Mouse (Mus musculus) A20 (cell line): ENCODE results near the gene Abhd15.

ENCODE experiments used
- DNase-seq: peaks from one replicate; pipeline ENCODE4 v3.0.0-alpha.2; 2011; ENCODE audit warnings: low read depth, low spot score

Abhd15 gene

DNA sequence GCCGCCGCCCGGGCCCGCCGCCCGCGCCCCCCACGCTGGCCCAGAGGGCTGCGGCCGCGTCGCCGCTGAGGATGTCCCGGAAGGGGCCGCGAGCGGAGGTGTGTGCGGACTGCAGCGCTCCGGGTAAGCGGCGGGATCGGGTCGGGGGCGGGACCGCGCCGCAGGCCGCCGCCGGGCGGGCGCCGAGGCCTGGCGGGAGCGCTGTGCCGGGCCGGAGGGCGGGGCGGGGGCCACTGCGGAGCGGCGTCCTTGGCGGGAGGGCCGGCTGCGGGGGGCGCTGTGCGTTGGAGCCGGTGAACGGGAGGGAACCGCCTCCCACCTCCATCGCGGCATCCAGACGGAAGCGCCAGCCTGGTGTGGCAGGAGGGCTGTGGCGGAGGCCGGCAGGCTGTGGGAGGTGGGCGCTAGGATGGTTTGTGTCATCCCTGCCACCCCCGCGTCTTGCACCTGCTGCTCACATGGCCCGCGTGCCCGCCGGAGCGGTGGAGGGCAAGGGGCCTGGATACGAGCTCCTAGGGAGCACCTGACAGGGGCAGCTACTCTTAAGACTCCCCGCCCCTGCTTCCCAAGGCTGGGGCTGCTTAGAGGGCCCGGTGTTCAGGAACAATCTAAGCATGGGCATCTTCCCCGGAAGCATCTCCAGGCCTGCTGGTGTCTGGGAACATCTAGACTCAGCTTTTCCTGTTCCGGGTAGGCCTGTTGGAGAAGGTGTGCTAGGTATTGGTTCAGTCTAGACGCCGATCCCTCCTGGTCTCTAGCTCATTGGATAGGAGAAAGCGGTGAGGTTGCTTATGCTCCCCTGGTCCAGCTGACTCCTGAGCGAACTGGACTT is 21.2 kb upstream of the Abhd15 start, which contains the start of gene Git1:
Gene Git1, plus strand, starts transcription at position 51 of the 832 bp plus-strand sequence.
- peak; percentile 69 for DNase-seq

DNA sequence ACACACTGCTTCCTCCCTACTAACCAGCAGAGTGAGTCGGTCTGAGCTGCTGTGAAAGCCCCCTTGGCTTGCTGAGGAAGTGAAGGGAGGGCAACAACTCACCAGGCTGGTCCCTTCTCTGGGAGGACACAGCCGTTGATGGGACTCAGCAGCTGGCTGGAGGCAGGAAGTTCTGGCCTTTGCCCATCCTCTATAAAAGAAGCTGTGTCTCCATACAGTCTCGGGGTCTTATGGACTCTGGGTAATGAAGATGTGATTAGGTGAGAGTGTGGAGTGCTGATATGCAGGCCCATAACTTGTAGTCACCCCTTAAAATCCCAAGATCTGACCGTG is 20.6 kb upstream of the Abhd15 start:
- DNase-seq: no peak

DNA sequence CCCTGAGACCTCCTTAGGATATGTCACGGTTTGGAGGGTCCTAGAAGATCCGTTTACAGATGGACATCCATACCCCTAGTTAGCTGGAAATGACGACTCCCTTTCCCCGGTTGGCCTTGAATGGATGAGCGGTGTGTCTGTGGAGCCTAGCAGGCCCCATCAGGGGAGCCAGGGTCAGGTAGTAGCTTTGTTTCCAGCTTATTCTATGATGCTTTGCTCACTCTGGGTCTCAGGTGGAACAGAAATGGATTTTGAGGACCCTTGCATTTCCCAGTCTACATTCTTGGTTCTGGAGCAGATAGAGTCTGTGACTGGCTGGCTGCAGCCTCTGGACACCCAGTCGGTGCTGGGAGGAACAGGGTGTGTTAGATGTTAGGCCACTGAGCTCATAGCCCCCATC is 20.1 kb upstream of the Abhd15 start:
- no peak for DNase-seq

DNA sequence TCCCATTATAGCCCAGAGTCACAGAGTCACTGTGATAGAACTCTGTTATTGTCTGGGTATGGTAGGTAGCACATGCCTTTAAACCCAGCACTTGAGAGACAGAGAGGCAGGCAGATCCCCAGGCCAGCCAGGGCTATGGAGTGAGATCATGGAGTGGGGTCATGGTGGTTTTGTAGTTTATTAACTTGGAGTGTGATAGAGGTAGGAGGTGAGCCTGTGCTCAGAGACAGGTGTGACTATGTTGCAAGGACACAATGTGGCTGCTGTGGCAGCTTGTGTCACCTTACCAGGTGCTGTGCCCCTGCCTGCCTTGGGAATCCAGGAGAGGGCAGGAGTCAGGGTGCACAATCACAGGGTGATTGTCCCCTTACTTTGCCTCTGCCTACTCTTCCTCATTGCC is 19.4 kb upstream of the Abhd15 start:
- no peak for DNase-seq

DNA sequence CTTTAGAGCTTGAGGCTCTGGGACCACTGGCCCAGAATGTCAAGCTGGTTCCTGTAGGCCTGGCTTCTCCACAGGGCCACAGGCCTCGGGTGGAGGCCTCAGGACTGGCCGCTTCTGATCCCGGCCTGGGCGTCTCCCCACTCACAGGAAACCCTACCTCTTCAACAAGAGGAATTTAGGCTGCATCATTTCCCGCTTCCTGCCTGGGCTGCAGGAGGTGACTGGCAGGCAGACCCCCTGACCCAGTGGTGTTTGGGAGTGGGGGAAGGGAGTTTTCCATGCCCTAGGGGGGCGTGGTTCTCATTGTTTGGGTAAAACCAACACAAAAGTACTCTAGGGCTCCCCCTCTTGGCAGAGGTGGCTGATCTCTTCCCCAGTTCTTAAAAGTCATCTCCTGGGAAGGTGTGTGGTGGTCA is 17.6 kb upstream of the Abhd15 start:
- DNase-seq: peak; percentile 66

DNA sequence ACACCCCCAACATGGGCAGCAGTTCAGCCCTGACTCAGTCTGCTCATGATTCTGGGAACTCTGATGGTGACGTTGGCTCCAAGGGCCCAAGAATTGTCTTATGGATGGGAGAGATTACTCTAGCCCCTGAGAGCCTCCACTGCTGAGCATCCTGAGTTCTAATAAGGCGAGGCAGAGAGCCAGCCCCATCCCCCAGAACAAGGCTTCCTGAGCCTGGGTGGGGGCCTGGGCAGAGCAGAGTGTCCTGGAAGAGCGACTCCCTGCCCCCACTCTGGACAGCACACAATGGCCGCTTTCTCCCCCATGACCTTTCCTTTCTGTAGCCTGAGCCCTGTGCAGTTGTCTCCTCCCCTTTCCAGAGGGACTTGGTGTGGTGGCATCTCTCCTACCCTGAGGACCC is 17.1 kb upstream of the Abhd15 start:
- DNase-seq: no peak

DNA sequence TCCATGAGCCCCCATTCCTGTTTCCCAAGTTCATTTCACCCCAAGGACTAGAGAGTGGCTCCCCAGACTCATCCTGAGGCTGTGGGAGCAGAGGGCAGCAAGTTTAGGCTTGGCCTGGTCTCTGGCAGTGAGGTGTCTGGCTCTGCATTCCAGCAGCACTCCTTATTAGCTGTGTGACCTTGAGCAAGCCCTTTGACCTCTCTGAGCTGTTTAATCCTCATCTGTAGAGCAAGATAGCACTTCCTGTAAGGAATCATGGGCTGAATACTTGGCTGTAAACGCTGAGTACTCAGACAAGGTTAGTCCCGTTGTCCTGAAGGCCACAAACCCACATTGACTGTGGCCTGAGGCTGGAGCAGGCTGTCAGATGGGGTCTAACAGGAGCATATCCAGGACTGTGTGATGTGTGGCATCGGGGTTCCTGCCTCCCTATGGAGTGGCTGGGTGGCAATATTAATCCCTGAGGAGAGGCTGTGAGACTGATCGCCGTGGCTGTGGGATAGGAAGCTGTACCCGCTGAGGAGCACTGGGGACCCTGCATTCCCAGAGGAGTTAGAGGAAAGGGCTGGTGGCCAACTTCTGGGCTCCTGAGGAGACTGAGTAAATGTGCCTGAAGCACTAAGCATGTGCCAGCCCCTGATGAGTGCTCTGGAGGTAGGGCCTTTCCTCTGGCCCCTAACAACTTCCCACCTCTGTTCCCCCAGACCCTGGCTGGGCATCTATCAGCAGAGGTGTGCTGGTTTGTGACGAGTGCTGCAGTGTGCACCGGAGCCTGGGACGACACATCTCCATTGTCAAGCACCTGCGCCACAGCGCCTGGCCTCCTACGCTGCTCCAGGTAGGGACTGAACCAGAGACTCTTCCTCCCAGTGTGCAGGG is 16.4 kb upstream of the Abhd15 start:
- DNase-seq: no peak

DNA sequence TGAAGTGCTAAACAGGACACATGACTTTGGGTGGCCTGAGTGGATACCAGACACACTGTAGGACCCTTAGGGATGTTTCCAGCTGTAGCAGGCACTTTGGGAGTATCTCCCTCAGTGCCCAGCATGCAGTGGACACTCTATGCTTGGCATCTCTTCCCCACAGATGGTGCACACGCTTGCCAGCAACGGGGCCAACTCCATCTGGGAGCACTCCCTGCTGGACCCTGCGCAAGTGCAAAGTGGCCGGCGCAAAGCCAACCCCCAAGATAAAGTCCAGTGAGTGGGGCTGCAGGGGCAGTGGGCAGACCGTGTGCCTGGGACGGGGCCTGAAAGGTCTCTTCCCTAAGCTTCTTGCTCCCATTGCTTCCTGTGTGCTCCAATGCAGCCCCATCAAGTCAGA is 15.6 kb upstream of the Abhd15 start:
- no peak for DNase-seq

DNA sequence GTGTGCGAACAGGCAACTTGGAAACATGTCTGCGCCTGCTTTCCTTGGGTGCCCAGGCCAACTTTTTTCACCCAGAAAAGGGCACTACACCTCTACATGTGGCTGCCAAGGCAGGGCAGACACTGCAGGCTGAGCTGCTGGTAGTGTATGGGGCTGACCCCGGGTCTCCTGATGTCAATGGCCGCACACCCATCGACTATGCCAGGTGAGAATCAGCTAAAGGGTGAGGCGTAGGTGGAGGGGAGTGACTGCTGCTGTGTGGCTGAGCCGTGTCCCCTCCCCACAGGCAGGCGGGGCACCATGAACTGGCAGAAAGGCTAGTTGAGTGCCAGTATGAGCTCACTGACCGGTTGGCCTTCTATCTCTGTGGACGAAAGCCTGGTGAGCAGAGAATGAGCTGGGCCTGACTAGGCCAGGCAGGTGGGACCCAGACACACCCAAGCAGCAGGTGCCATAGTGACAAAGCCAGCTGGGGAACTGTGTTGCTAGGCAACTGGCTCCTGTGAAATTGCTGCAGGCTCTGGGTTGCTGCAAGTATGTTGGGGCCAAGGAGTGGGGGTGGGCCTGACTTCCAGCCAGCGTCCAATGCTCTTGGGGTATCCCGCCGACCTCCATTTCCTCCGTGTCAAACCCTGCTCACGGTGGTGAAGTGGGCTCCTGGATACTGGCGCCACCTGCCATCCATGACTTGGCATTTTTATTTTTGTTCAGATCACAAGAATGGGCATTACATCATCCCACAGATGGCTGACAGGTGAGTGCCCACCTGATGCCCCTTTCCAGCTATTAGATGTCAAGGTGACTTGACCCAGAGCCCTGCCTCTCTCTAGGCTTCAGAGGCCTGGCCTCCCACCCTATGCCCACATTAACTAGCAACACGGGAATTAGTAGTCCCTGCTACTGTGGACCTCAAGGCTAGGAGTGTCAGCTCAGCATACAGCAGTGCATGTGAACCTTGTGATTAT is 14.3 kb upstream of the Abhd15 start:
- no peak for DNase-seq

DNA sequence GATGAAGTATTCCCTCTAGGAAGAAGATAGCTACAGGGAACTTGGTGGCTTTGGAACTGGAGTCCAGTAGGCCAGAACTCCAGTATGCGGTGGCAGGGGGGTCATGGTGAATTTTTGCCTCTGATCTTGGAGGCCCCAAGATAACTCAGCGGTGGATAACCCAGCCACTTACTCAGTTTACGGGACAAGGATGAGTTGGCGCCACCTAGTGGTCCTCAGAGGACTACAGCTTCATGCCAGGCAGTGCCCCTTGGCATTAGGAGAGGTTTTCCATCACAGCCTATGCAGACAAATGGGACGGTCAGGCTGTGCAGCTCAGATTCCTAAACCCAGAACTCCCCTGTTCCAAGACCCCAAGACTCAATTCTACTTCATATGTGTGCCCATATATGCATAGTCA is 13.5 kb upstream of the Abhd15 start:
- DNase-seq: peak; percentile 77

DNA sequence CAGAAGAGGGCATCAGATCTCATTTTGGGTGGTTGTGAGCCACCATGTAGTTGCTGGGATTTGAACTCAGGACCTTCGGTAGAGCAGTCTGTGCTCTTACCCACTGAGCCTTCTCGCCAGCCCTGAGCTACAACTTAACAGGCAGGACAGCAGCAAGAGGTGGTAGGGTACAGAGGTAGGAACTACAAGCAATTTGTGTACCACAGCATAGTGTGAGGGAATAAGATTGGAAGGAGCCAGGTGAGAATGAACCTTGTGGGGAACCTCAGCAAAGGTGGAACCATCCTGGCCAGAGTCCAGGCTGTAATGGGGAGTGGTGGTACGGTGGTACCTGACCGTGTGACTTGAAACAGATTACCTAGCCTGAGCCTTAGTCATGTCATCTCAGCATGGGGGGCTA is 12.9 kb upstream of the Abhd15 start:
- DNase-seq: no peak

DNA sequence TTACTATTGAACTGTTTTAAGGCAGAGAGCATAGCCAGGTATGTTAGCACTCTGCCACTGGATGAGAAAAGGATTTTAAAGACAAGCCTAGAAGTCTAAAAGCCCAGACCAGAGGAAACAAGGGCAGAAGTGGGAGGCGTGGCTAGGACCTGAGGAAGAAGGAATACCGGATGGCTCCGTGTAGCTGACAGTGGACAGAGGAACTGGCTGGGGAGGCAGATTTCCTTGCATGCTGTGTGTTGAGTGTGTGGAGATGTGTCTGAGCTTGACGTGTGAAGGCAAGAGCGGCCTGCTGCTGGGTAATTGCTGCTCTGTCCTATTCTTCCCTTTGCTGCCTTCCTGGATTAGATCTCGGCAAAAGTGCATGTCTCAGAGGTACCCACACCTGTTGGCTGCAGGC is 12.4 kb upstream of the Abhd15 start:
- DNase-seq: no peak

DNA sequence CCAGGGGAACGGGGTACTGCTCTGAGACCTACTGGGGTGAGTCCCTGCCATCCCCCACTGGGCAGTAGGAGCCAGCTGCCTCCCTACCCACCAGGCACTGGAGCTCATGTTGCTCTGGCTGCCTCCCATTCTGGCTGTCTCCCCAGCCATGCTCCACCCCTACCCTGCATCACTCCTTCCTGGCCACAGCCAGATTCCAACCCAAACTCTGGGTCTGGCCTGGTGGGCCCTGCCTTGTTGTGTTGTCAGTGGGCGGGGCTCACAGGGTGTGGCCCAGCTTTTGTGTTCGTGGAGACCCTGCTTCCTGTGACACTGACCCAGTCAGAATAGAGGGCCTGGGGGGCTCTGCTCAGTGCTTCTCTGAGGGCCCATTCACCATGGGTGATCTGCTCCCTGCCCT is 11.4 kb upstream of the Abhd15 start:
- DNase-seq: no peak

DNA sequence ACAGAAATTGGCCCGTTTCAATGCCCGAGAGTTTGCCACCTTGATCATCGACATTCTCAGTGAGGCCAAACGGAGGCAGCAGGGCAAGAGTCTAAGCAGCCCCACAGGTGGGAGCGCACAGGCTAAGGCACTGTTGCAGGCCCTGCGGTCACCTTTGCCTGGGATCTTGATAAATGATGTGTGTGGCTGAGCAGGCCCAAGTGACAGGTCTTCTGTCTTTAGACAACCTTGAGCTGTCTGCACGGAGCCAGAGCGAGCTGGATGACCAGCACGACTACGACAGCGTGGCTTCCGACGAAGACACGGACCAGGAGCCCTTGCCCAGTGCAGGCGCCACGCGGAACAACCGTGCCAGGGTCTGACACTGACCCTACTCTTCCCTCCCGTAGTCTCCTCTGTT is 10.5 kb upstream of the Abhd15 start:
- DNase-seq: no peak

DNA sequence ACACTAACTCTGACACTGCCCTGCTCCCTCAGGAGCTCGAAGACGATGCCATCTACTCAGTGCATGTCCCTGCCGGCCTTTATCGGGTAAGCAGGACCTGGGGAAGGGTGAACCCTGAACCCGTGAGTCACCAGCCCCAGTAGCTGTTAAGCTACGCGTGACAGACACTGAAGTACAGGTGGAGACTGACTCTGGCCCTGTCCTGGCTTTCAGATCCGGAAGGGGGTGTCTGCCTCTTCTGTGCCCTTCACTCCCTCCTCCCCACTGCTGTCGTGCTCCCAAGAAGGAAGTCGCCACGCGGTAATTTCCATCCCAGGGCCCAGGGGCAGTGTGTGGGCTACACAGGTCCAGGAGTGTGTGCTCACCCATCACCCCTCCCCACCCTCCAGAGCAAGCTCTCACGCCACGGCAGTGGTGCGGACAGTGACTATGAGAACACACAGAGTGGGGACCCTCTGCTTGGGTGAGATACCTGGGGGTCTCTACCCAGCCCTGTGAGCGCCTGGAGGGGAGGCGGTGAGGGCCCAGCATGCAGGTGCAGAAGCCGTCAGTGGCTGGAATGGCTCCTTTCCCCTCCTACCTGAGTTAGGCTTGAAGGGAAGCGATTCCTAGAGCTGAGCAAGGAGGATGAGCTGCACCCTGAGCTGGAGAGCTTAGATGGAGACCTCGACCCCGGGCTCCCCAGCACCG is 9.5 kb upstream of the Abhd15 start:
- no peak for DNase-seq

DNA sequence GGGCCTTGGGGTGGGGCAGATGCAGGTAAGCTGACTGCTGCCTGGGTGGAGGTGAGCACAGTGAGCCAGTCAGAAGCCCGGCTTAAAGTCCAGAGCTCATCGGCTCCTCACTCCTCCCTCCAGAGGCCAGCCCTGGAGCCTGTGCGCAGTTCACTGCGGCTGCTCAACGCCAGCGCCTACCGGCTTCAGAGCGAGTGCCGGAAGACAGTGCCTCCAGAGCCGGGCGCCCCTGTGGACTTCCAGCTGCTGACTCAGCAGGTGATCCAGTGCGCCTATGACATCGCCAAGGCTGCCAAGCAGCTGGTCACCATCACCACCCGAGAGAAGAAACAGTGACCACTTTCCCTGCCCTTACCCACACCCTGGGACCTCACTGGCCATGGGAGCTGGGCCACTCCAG is 8.6 kb upstream of the Abhd15 start:
- no peak for DNase-seq

DNA sequence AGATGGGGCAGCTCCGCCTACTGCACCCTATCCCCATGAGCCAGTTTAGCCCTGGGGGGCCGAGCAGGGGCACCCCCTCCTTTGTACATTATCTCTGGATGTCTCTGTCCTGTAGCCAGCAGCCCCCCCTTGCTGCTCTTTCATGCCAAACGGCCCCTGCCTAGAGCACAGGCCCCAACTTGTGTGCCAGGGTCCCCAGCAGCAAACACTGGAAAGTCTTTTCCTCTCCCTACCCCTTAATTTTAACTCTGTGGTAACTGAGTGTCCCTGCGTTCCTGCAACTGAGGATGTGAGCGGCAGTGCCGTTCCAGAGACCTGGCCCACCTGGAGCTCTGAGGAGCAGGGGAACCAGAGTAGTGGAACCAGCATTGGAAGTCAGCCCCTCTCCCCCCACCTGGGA is 8.0 kb upstream of the Abhd15 start:
- no peak for DNase-seq

DNA sequence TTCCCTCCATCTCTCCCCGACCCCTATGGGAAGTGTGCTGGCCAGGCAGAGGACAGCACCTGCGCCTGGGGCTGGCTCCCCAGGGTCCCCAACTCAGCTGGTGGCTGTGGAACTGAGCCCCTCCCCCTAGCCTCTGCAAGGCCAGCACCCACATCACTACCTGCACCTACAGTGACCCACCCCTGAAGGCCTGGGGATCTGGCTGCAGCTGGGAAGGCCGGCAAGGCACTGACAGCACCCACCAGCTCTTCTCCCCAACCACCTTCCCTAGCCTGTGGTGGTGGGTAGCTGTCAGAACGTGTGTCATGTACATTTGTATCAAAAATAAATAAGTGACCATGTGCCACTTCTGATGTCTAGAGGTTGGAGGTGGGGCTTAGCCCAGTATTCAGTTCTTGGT is 7.5 kb upstream of the Abhd15 start:
- DNase-seq: no peak

DNA sequence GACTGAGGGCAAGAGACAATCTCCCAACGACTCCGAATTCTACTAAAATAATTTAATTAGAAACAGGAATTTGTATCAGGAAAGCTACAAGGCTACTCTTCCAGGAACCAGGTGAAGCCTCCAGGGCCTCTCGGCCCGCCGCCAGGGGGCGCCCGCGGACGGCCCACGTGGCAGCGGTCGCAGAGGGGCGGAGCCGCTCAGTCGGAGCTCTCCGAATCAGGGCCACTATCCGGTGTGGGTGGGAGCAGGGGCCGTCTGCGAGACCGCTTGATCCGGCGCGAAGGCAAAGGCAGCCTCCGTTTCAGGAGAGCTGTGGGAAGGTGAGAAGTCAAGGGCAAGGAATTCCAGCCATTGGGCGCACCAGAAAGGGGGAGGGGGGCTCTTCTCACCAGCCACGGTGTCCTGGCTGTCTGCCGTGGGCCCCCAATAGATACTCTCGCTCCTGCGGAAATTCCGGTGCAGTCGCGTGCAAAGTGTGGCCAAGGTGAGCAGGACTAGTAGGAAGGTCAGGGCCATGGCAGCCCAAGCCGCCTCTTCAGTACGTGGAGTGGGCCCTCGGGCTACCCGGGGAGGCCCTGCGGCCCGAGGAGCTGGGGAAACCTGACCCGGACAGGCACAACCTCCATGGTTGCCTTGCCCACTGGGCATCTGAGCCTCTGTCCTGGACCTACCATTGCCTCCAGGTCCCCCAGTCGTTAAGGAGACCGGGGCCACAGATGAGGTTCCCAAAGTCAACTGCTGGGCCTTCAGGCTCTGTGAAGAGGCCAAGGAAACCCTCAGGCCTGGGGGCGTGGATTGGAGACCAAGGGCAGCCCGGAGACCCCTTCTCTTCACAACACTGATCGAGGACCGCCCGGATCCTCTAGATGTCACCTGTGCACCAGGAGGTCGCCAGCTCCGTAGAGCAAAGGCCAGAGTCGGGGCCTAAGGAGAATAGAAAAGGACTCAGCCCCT is 6.6 kb upstream of the Abhd15 start:
- peak; percentile 82 for DNase-seq

DNA sequence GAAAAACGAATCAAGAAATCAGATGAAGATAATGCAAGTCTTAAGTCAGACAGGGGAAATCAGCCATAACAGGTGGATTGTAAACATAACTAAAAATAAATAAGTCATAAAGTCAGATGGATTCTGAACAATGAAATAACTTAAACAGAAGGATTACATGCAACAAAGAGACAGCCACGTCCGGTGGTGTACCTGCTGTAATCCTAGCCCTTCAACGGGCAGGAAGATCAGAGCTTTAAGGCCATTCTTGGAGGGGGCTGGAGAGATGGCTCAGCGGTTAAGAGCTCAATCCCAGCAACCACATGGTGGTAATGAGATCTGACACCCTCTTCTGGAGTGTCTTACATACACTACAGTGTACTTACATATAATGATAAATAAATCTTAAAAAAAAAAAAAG is 3.6 kb upstream of the Abhd15 start:
- no peak for DNase-seq
